Mouse (Mus musculus): ENCODE results near the gene Rmnd5b. TPM values are rescaled to one million over a fixed set of nuclear protein-coding genes. Genes with fewer than 3 reads are reported as not detected.
A peak's percentile ranks its signal among the peaks of the same experiment; 100 is the strongest.
"Not testable (repeated sequence)": the region's sequence is repeated elsewhere in the genome, so short reads cannot be mapped to it uniquely, and the experiment has no call there.

The Rmnd5b gene
- polyA plus RNA-seq, 1 experiment = 11.1 TPM

- H3K27ac ChIP-seq (replicated peaks; ENCODE audit: low read depth, low read length) = peak overlapping the region; percentile 1; the same call in 1 of the 2 replicates
- H3K4me3 ChIP-seq (ENCODE audit: insufficient read depth, low read depth, low read length) = no peak overlapping the region
- H3K4me1 ChIP-seq (ENCODE audit: control insufficient read depth, insufficient read depth, insufficient read length, low read length) = peaks cover 38% of the 10 kb centered on the region
These were observed 5.1 kb upstream of the Rmnd5b start for GRCm38 (mm10) chr11:51640748-51641147.

- Histone ChIP-seq H3K4me3 (ENCODE audit: insufficient read depth, low read depth, low read length) (no peak overlapping the region), H3K27ac (replicated peaks; ENCODE audit: low read depth, low read length) (peak overlapping the region; percentile 53; the same call in 1 of the 2 replicates), H3K4me1 (ENCODE audit: control insufficient read depth, insufficient read depth, insufficient read length, low read length) (peaks cover 20% of the 10 kb centered on the region)
These were observed 2.8 kb upstream of the Rmnd5b start for GRCm38 (mm10) chr11:51638497-51638896.

- Histone ChIP-seq H3K4me1 (ENCODE audit: control insufficient read depth, insufficient read depth, insufficient read length, low read length) (peaks cover 15% of the 10 kb centered on the region), H3K27ac (replicated peaks; ENCODE audit: low read depth, low read length) (peak overlapping the region; percentile 53), H3K4me3 (ENCODE audit: insufficient read depth, low read depth, low read length) (peak overlapping the region; percentile 44)
These were observed 2.3 kb upstream of the Rmnd5b start for GRCm38 (mm10) chr11:51637971-51638414.

- H3K4me1 ChIP-seq (ENCODE audit: control insufficient read depth, insufficient read depth, insufficient read length, low read length) = peaks cover 19% of the 10 kb centered on the region; the same call in 1 of the 2 replicates
- peak overlapping the region; percentile 79 for H3K4me3 ChIP-seq (ENCODE audit: insufficient read depth, low read depth, low read length)
- peak overlapping the region; percentile 86 for H3K27ac ChIP-seq (replicated peaks; ENCODE audit: low read depth, low read length)
These were observed 608 bp upstream of the Rmnd5b start for GRCm38 (mm10) chr11:51636323-51636684.

GRCm38 (mm10) chr11:51635127-51635524 is 570 bp downstream of the Rmnd5b start:
- H3K4me1 ChIP-seq (ENCODE audit: control insufficient read depth, insufficient read depth, insufficient read length, low read length) = peaks cover 12% of the 10 kb centered on the region
- peak overlapping the region; percentile 79 for H3K4me3 ChIP-seq (ENCODE audit: insufficient read depth, low read depth, low read length)
- peak overlapping the region; percentile 86 for H3K27ac ChIP-seq (replicated peaks; ENCODE audit: low read depth, low read length)

- no peak overlapping the region for H3K27ac ChIP-seq (replicated peaks; ENCODE audit: low read depth, low read length)
- H3K4me3 ChIP-seq (ENCODE audit: insufficient read depth, low read depth, low read length) = no peak overlapping the region
- H3K4me1 ChIP-seq (ENCODE audit: control insufficient read depth, insufficient read depth, insufficient read length, low read length) = peaks cover 12% of the 10 kb centered on the region
These were observed 2.0 kb downstream of the Rmnd5b start for GRCm38 (mm10) chr11:51633721-51634120.

GRCm38 (mm10) chr11:51633200-51633599 is 2.5 kb downstream of the Rmnd5b start:
- H3K27ac ChIP-seq (replicated peaks; ENCODE audit: low read depth, low read length); H3K4me3 ChIP-seq (ENCODE audit: insufficient read depth, low read depth, low read length): not testable (repeated sequence)
- peaks cover 12% of the 10 kb centered on the region for H3K4me1 ChIP-seq (ENCODE audit: control insufficient read depth, insufficient read depth, insufficient read length, low read length)

GRCm38 (mm10) chr11:51632130-51632753 is 3.5 kb downstream of the Rmnd5b start:
- H3K27ac ChIP-seq (replicated peaks; ENCODE audit: low read depth, low read length) = peak overlapping the region; percentile 34
- H3K4me3 ChIP-seq (ENCODE audit: insufficient read depth, low read depth, low read length) = no peak overlapping the region
- H3K4me1 ChIP-seq (ENCODE audit: control insufficient read depth, insufficient read depth, insufficient read length, low read length) = peaks cover 9% of the 10 kb centered on the region

- no peak overlapping the region for H3K4me3 ChIP-seq (ENCODE audit: insufficient read depth, low read depth, low read length)
- peaks cover 9% of the 10 kb centered on the region for H3K4me1 ChIP-seq (ENCODE audit: control insufficient read depth, insufficient read depth, insufficient read length, low read length)
- H3K27ac ChIP-seq (replicated peaks; ENCODE audit: low read depth, low read length) = no peak overlapping the region
These were observed 5.9 kb downstream of the Rmnd5b start for GRCm38 (mm10) chr11:51629651-51630314.

- Histone ChIP-seq H3K27ac (replicated peaks; ENCODE audit: low read depth, low read length) (no peak overlapping the region), H3K4me1 (ENCODE audit: control insufficient read depth, insufficient read depth, insufficient read length, low read length) (peaks cover 8% of the 10 kb centered on the region), H3K4me3 (ENCODE audit: insufficient read depth, low read depth, low read length) (no peak overlapping the region)
These were observed 7.8 kb downstream of the Rmnd5b start for GRCm38 (mm10) chr11:51627907-51628306.

- H3K4me3 ChIP-seq (ENCODE audit: insufficient read depth, low read depth, low read length) = no peak overlapping the region
- peaks cover 5% of the 10 kb centered on the region for H3K4me1 ChIP-seq (ENCODE audit: control insufficient read depth, insufficient read depth, insufficient read length, low read length)
- no peak overlapping the region for H3K27ac ChIP-seq (replicated peaks; ENCODE audit: low read depth, low read length)
These were observed 8.3 kb downstream of the Rmnd5b start for GRCm38 (mm10) chr11:51627425-51627824.

- Histone ChIP-seq H3K27ac (replicated peaks; ENCODE audit: low read depth, low read length) (no peak overlapping the region), H3K4me3 (ENCODE audit: insufficient read depth, low read depth, low read length) (no peak overlapping the region), H3K4me1 (ENCODE audit: control insufficient read depth, insufficient read depth, insufficient read length, low read length) (no peaks in the 10 kb centered on the region)
These were observed 10.4 kb downstream of the Rmnd5b start for GRCm38 (mm10) chr11:51625187-51625820.

GRCm38 (mm10) chr11:51622971-51623491 is 12.7 kb downstream of the Rmnd5b start:
- peaks cover 2% of the 10 kb centered on the region; the same call in 1 of the 2 replicates for H3K4me1 ChIP-seq (ENCODE audit: control insufficient read depth, insufficient read depth, insufficient read length, low read length)
- no peak overlapping the region for H3K27ac ChIP-seq (replicated peaks; ENCODE audit: low read depth, low read length)
- no peak overlapping the region for H3K4me3 ChIP-seq (ENCODE audit: insufficient read depth, low read depth, low read length)

- Histone ChIP-seq H3K27ac (replicated peaks; ENCODE audit: low read depth, low read length) (no peak overlapping the region), H3K4me1 (ENCODE audit: control insufficient read depth, insufficient read depth, insufficient read length, low read length) (peaks cover 2% of the 10 kb centered on the region; the same call in 1 of the 2 replicates), H3K4me3 (ENCODE audit: insufficient read depth, low read depth, low read length) (no peak overlapping the region)
These were observed 13.9 kb downstream of the Rmnd5b start for GRCm38 (mm10) chr11:51621776-51622175.

GRCm38 (mm10) chr11:51620084-51620483 is 15.6 kb downstream of the Rmnd5b start:
- H3K4me3 ChIP-seq (ENCODE audit: insufficient read depth, low read depth, low read length) = peak overlapping the region; percentile 75
- H3K27ac ChIP-seq (replicated peaks; ENCODE audit: low read depth, low read length) = no peak overlapping the region
- H3K4me1 ChIP-seq (ENCODE audit: control insufficient read depth, insufficient read depth, insufficient read length, low read length) = peaks cover 2% of the 10 kb centered on the region; the same call in 1 of the 2 replicates

Data from brown adipose tissue, adult 24 weeks (tissue).